Mouse (Mus musculus): ENCODE measurements around the gene Gm29735. TPM values are rescaled to one million over a fixed set of nuclear protein-coding genes. Genes with fewer than 3 reads are reported as not detected.
"Not testable (repeated sequence)": the region's sequence is repeated elsewhere in the genome, so short reads cannot be mapped to it uniquely, and the experiment has no call there.

The Gm29735 gene
- polyA plus RNA-seq, 1 experiment: not detected

DNA sequence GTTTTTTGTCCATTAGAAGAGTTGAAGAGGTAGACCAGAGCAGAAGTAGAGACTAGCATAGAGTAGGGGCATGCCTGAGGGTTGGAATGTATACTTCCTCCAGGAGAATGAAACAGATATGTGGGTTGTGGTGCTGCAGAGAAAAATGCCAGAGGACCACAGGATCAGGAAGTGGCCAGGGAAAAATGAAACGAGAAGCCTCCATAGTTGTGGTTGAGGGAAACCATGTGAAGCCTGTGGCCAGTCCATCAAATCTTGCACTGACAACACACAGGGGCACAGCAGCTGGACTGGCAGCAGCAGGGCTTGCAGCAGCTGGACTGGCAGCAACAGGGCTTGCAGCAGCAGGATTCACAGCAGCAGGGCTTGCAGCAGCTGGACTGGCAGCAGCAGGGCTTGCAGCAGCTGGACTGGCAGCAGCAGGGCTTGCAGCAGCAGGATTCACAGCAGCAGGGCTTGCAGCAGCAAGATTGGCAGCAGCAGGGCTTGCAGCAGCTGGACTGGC, 13.4 kb downstream of the Gm29735 start:
- TF ChIP-seq MYOD1 (IDR thresholded peaks at IDR 0.05; ENCODE audit: control insufficient read depth, insufficient read length, low read depth): peak; percentile 82
- not testable (repeated sequence) for H3K27me3 ChIP-seq (ENCODE audit: control insufficient read depth, insufficient read depth, insufficient read length); H3K36me3 ChIP-seq (ENCODE audit: control insufficient read depth, insufficient read depth); H3ac ChIP-seq (ENCODE audit: control insufficient read depth, insufficient read length, low read depth); H3K4me3 ChIP-seq (ENCODE audit: insufficient read depth, poor library complexity, severe bottlenecking); H3K79me2 ChIP-seq (ENCODE audit: control insufficient read depth, insufficient read depth); H3K79me3 ChIP-seq (ENCODE audit: low read depth)

DNA sequence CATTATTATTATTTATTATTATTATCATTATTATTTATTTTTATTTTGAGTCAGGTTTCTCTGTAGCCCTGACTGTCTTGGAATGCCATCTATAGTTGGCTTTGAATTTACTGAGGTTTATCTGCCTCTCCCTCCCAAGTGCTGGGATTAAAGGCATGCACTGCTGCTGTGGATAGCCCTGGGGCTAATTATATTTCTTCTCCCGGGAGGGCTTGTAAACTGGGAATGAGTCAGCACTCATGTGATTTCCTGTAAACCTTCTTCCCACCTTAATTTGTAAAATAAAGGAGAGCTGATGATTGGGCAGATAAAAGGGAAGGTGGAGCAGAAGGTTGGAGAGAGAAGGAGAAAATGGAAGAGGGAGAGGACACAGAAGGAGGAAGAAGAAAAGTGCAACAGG, 16.2 kb downstream of the Gm29735 start:
- no peaks in the 10 kb centered on the region for H3K79me2 ChIP-seq (ENCODE audit: control insufficient read depth, insufficient read depth)
- no peaks in the 10 kb centered on the region for H3K27me3 ChIP-seq (ENCODE audit: control insufficient read depth, insufficient read depth, insufficient read length)
- no peak overlapping the region for H3K4me3 ChIP-seq (ENCODE audit: insufficient read depth, poor library complexity, severe bottlenecking)
- H3K79me3 ChIP-seq (ENCODE audit: low read depth): no peaks in the 10 kb centered on the region
- no peaks in the 10 kb centered on the region for H3K36me3 ChIP-seq (ENCODE audit: control insufficient read depth, insufficient read depth)
- H3ac ChIP-seq (ENCODE audit: control insufficient read depth, insufficient read length, low read depth): no peak overlapping the region
- no peak for TF ChIP-seq MAX (IDR thresholded peaks at IDR 0.05)

DNA sequence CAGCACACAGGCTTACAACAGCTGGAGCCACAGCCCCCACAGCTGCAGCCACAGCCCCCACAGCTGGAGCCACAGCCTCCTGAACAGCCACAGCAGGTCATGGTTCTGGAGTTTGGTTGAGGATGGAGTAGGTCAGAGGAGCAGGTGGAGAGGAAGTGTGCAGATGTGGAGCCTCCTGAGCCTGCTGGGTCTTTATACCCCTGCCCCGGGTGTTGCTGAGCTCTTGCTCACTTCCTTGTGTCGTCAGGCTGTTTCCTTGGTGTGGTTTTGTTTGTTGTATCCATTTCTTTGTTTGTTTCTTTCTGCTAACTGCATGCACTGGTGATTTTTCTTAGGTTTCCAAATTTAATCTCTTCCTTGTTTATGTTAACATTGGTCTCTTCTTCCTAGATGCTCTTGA, 21.0 kb downstream of the Gm29735 start, which contains the start of gene Gm39115:
Gene Gm39115 (minus strand): TSS at position 101 of the 400 bp plus-strand sequence.
- not testable (repeated sequence) for H3K4me3 ChIP-seq (ENCODE audit: insufficient read depth, poor library complexity, severe bottlenecking); H3ac ChIP-seq (ENCODE audit: control insufficient read depth, insufficient read length, low read depth); H3K79me2 ChIP-seq (ENCODE audit: control insufficient read depth, insufficient read depth); H3K36me3 ChIP-seq (ENCODE audit: control insufficient read depth, insufficient read depth); H3K79me3 ChIP-seq (ENCODE audit: low read depth)
- peaks cover 21% of the 10 kb centered on the region for H3K27me3 ChIP-seq (ENCODE audit: control insufficient read depth, insufficient read depth, insufficient read length)

DNA sequence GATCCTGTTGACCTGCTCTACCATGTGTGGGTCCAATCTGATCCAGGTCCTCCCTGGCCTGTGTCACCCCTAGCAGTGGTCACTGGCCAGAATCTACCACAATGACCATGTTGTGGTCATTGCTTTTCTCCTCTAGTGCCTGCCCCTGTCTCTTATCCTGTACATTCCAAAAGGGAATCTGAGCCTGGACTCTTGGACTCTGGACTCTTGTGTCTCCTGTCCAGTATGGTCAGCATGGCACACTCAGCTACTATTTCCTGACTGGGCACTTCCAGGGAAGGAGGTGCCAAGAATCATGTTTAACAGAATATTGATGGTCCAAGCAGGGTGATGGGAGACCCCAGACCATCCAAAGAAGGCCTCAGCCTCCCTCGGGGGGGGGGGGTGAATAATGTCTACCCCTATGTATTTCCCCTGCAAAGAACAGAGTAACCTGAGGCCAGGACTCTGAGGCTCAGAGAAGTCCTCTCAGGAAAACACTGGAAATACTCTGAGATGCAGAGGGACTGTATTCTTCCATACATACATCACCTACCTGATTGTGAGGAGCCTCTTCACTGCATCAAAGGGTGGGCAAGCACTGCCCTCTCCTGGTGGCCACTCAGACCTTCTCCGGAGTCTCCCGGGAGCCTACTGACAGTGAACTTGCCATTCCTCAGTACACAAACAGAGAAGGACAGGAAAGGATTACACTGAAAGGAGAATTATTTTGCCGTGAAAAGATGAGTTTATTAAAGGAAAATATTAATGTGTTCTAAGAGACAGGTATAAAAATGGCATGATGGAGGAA, 22.5 kb downstream of the Gm29735 start:
- Histone ChIP-seq H3K79me3 (ENCODE audit: low read depth) (no peaks in the 10 kb centered on the region), H3ac (ENCODE audit: control insufficient read depth, insufficient read length, low read depth) (no peak overlapping the region), H3K4me3 (ENCODE audit: insufficient read depth, poor library complexity, severe bottlenecking) (no peak overlapping the region), H3K36me3 (ENCODE audit: control insufficient read depth, insufficient read depth) (no peaks in the 10 kb centered on the region), H3K27me3 (ENCODE audit: control insufficient read depth, insufficient read depth, insufficient read length) (peaks cover 32% of the 10 kb centered on the region), H3K79me2 (ENCODE audit: control insufficient read depth, insufficient read depth) (no peaks in the 10 kb centered on the region)
- TF ChIP-seq MYOD1 (IDR thresholded peaks at IDR 0.05; ENCODE audit: control insufficient read depth, insufficient read length, low read depth) (no peak), USF1 (IDR thresholded peaks at IDR 0.05; ENCODE audit: low read depth) (no peak), CEBPB (IDR thresholded peaks at IDR 0.05; ENCODE audit: low read depth) (no peak), MAX (IDR thresholded peaks at IDR 0.05) (no peak), MYOG (IDR thresholded peaks at IDR 0.05; ENCODE audit: control insufficient read depth, extremely low read depth, insufficient read length) (no peak), CTCF (IDR thresholded peaks at IDR 0.05; ENCODE audit: control insufficient read depth, insufficient read depth, insufficient read length) (no peak), FOSL1 (IDR thresholded peaks at IDR 0.05; ENCODE audit: insufficient read depth, low read length, poor library complexity, severe bottlenecking) (no peak)

DNA sequence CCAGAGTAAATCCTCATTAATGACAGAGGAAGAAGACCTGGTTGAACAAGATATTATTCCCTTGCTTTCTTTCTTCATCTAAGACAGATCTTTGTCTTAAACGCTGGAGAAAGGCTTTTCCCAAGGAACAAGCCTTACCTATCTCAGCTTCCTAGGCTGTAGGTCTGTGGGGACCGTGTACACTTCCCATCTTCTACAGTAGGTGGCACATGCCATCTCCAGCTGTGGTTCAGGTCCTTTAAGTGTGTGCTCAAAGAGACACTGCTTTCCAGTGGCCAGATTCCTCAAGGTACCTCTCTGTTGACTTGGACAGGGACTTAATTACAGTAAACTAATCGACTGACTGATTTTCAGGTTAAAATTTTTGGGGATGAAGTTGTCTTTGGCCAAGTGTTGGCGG, 28.1 kb downstream of the Gm29735 start:
- Histone ChIP-seq H3K4me3 (ENCODE audit: insufficient read depth, poor library complexity, severe bottlenecking) (no peak overlapping the region), H3K27me3 (ENCODE audit: control insufficient read depth, insufficient read depth, insufficient read length) (peaks cover 33% of the 10 kb centered on the region), H3K79me3 (ENCODE audit: low read depth) (no peaks in the 10 kb centered on the region), H3ac (ENCODE audit: control insufficient read depth, insufficient read length, low read depth) (no peak overlapping the region), H3K79me2 (ENCODE audit: control insufficient read depth, insufficient read depth) (no peaks in the 10 kb centered on the region), H3K36me3 (ENCODE audit: control insufficient read depth, insufficient read depth) (no peaks in the 10 kb centered on the region)
- TF ChIP-seq USF1 (IDR thresholded peaks at IDR 0.05; ENCODE audit: low read depth) (no peak), CTCF (IDR thresholded peaks at IDR 0.05; ENCODE audit: control insufficient read depth, insufficient read depth, insufficient read length) (no peak), CEBPB (IDR thresholded peaks at IDR 0.05; ENCODE audit: low read depth) (no peak), MYOG (IDR thresholded peaks at IDR 0.05; ENCODE audit: control insufficient read depth, extremely low read depth, insufficient read length) (no peak), MYOD1 (IDR thresholded peaks at IDR 0.05; ENCODE audit: control insufficient read depth, insufficient read length, low read depth) (no peak), FOSL1 (IDR thresholded peaks at IDR 0.05; ENCODE audit: insufficient read depth, low read length, poor library complexity, severe bottlenecking) (no peak), MAX (IDR thresholded peaks at IDR 0.05) (no peak)

DNA sequence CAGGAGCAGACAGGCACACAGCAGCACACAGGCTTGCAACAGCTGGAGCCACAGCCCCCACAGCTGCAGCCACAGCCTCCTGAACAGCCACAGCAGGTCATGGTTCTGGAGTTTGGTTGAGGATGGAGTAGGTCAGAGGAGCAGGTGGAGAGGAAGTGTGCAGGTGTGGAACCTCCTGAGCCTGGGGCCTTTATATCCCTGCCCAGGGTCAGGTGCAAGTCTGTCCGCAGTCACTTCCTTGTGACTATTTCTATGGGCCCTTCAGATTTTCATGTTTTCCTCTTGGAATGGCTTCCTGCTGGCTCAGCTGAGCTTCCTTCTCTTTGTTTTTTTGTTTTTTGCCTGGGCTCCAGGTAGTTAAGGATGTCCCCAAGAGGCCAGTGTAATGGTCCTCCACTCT, 36.3 kb downstream of the Gm29735 start, which contains the start of gene Gm45618:
Gene Gm45618 (minus strand): TSS at position 101 of the 400 bp plus-strand sequence.
- not testable (repeated sequence) for H3ac ChIP-seq (ENCODE audit: control insufficient read depth, insufficient read length, low read depth); H3K79me2 ChIP-seq (ENCODE audit: control insufficient read depth, insufficient read depth); H3K79me3 ChIP-seq (ENCODE audit: low read depth); H3K4me3 ChIP-seq (ENCODE audit: insufficient read depth, poor library complexity, severe bottlenecking); H3K36me3 ChIP-seq (ENCODE audit: control insufficient read depth, insufficient read depth)
- H3K27me3 ChIP-seq (ENCODE audit: control insufficient read depth, insufficient read depth, insufficient read length): peaks cover 26% of the 10 kb centered on the region
